Mouse (Mus musculus) olfactory bulb, adult 2 months (tissue): ENCODE data around the gene Pepd.

Experiments used
- CTCF ChIP-seq: fragments of 200-500 bp; IDR thresholded peaks from 2 replicates; pipeline ENCODE4 v1.5.1; 2012; ENCODE audit warnings: low read depth, mild to moderate bottlenecking, low read length, moderate library complexity; ENCODE audit not compliant: insufficient read depth
- POLR2A ChIP-seq: fragments of 200-500 bp; IDR thresholded peaks from 2 replicates; pipeline ENCODE4 v1.6.1; 2012; ENCODE audit warnings: mild to moderate bottlenecking, low read depth, low read length, moderate library complexity; ENCODE audit not compliant: insufficient read depth

GRCm38 (mm10) chr7:34963889-34964645 is 51.9 kb downstream of the Pepd start:
- TF ChIP-seq POLR2A (no peak), CTCF (no peak)
